Mouse (Mus musculus): Measurements from ENCODE around the gene Men1.

GRCm38 (mm10) chr19:6354030-6354429 is 19.3 kb downstream of the Men1 start:
- TF ChIP-seq CTCF (conservative IDR thresholded peaks at IDR 0.05 in 1 of 2, IDR thresholded peaks at IDR 0.05 in 1 of 2; ENCODE audit: low read depth in 2 of 2, low read length in 2 of 2) (no peak), PAX5 (IDR thresholded peaks at IDR 0.05; ENCODE audit: low read length) (no peak), EP300 (IDR thresholded peaks at IDR 0.05; ENCODE audit: low read length) (no peak), MAX (IDR thresholded peaks at IDR 0.05; ENCODE audit: low read length) (no peak), USF2 (conservative IDR thresholded peaks at IDR 0.05; ENCODE audit: low read depth, low read length) (no peak), CHD2 (IDR thresholded peaks at IDR 0.05; ENCODE audit: low read length) (no peak), ZC3H11A (IDR thresholded peaks at IDR 0.05; ENCODE audit: low read depth, low read length) (no peak), RCOR1 (conservative IDR thresholded peaks at IDR 0.05; ENCODE audit: low read depth, low read length) (no peak), POLR2A (IDR thresholded peaks at IDR 0.05; ENCODE audit: low read depth, low read length) (no peak), TBP (conservative IDR thresholded peaks at IDR 0.05; ENCODE audit: low read depth, low read length) (no peak), E2F4 (IDR thresholded peaks at IDR 0.05; ENCODE audit: insufficient replicate concordance, low read depth, low read length) (no peak), JUN (IDR thresholded peaks at IDR 0.05; ENCODE audit: insufficient read depth, low read depth, low read length) (no peak)
